Mouse (Mus musculus) intestine, embryonic 16.5 days (tissue): ENCODE measurements around the gene Fen1. TPM values are rescaled to one million over a fixed set of nuclear protein-coding genes. Genes with fewer than 3 reads are reported as not detected.

Experiments used
- ATAC-seq: fragments of 200-750 bp; cut with Nextera tagmentation; 2 replicates; pipeline ENCODE4 v1.8.0; 2017; ENCODE audit warnings: moderate TSS enrichment, moderate library complexity
- H3K27ac ChIP-seq: fragments of 300-500 bp; sonication (generic); 2 replicates; pipeline ENCODE4 v1.5.1; 2014; ENCODE audit warnings: mild to moderate bottlenecking, low read length
- H3K27me3 ChIP-seq: fragments of 300-500 bp; sonication (generic); replicated peaks from 2 replicates; pipeline ENCODE4 v1.6.1; 2014; ENCODE audit warnings: low read length, control low read depth, mixed read lengths; ENCODE audit not compliant: control insufficient read depth, insufficient read depth
- H3K36me3 ChIP-seq: fragments of 300-500 bp; sonication (generic); 2 replicates; pipeline ENCODE4 v1.6.1; 2014; ENCODE audit warnings: low read length, control low read depth; ENCODE audit not compliant: control insufficient read depth, insufficient read depth
- H3K4me1 ChIP-seq: fragments of 300-500 bp; sonication (generic); 2 replicates; pipeline ENCODE4 v1.6.1; 2014; ENCODE audit warnings: low read length, control low read depth, mixed read lengths; ENCODE audit not compliant: control insufficient read depth, insufficient read depth
- H3K4me2 ChIP-seq: fragments of 300-500 bp; sonication (generic); 2 replicates; pipeline ENCODE4 v1.6.1; 2014; ENCODE audit warnings: low read depth, low read length, control low read depth
- H3K4me3 ChIP-seq: fragments of 300-500 bp; sonication (generic); 2 replicates; pipeline ENCODE4 v1.5.1; 2014; ENCODE audit warnings: mild to moderate bottlenecking, low read length
- H3K9ac ChIP-seq: fragments of 300-500 bp; sonication (generic); 2 replicates; pipeline ENCODE4 v1.6.1; 2014; ENCODE audit warnings: low read depth, low read length
- H3K9me3 ChIP-seq: fragments of 300-500 bp; sonication (generic); 2 replicates; pipeline ENCODE4 v1.6.1; 2016; ENCODE audit warnings: low read length, control low read depth; ENCODE audit not compliant: control insufficient read depth
- WGBS: fragments of 180-500 bp; shearing (Covaris S2); extraction: QIAGEN DNeasy Blood & Tissue Kit; methylation state at CpG from one replicate; pipeline ENCODE4 v1.1.7; 2014; 5-methylcytosine and 5-hydroxymethylcytosine counted together
- polyA plus RNA-seq: library from polyadenylated mRNA; unstranded; fragments of >200 nt; fragmentation: Nextera tagmentation; extraction: Ambion mirVana; gene quantifications from 2 replicates; pipeline ENCODE4 v1.2.1, GENCODE M21; 2015

Fen1 gene
- polyA plus RNA-seq, 1 experiment from 2014 or later = 87.8 TPM

DNA sequence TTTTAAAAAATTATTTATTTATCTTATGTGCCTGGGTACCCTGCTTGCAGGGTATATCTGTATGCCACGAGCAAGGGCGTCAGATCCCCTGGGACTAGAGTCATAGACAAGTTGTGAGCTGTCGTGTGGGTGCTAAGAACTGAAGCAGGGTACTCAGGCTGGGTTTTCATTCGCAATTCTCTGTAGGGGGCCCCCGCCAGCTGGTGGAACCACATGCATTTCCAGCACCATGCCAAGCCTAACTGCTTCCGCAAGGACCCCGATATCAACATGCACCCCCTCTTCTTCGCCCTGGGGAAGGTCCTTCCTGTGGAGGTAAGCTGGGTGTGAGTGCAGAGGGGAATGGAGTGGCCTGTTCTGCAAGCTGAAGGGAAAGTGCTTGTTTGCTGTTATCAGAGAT, 17.4 kb downstream of the Fen1 start:
- Histone ChIP-seq H3K36me3 (peaks cover 34% of the 10 kb centered on the region), H3K9me3 (no peaks in the 10 kb centered on the region), H3K4me2 (no peak overlapping the region), H3K4me3 (no peak overlapping the region), H3K27me3 (no peaks in the 10 kb centered on the region), H3K27ac (no peak overlapping the region), H3K4me1 (peaks cover 14% of the 10 kb centered on the region), H3K9ac (no peak overlapping the region)
- 91% methylated on average over 8 of the region's 8 CpGs for WGBS
- ATAC-seq = no peak

DNA sequence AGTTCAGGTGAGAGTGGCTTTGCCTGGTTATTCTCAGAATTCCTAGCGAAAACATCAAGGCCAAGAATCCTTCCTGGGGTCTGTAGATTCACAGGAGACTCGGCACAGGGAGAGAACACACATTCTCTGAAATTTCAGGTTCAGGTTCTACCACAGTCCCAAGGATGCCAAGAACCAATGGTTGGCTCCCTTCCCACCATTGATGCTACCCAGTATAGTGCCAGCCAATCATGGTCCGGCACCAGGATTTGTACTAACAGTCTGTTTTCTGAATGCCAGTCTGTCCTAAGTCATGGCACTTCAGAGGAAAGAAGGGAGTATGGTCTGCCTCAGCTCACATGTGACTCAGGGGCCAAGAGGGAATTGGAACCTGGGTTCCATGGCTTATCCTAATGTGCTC, 18.1 kb downstream of the Fen1 start:
- Histone ChIP-seq H3K4me3 (no peak overlapping the region), H3K27ac (no peak overlapping the region), H3K4me2 (no peak overlapping the region), H3K9ac (no peak overlapping the region), H3K27me3 (no peaks in the 10 kb centered on the region), H3K4me1 (peaks cover 11% of the 10 kb centered on the region), H3K9me3 (no peaks in the 10 kb centered on the region), H3K36me3 (peaks cover 34% of the 10 kb centered on the region)
- WGBS = 84% methylated on average over 3 of the region's 3 CpGs
- ATAC-seq = no peak

DNA sequence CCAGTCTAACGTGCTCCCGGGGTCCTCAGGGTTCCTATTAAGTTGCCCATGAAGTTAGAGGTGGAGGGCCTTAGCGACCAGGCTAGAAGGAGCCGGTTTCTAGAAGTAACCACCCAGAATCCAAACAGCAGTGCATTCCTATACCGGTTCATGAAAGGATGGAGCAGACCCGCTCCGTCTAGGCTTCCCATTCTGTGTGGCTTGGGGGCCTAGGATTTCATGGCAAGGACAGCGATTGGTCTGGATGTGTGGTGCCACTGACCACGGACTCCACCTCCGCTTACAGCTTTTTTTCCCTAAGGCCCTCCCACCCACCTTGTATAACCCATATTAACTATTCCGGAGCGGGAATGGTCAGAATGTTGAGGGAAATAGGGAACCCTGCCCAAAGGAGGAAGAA, 19.9 kb downstream of the Fen1 start:
- peaks cover 6% of the 10 kb centered on the region for H3K4me1 ChIP-seq
- H3K9me3 ChIP-seq = no peaks in the 10 kb centered on the region
- peak overlapping the region; percentile 70 for H3K4me2 ChIP-seq
- H3K27ac ChIP-seq = peak overlapping the region; percentile 91
- peak overlapping the region; percentile 86 for H3K4me3 ChIP-seq
- peak; percentile 60 for ATAC-seq
- 4% methylated on average over 12 of the region's 12 CpGs for WGBS
- H3K36me3 ChIP-seq = peaks cover 29% of the 10 kb centered on the region
- H3K27me3 ChIP-seq = no peaks in the 10 kb centered on the region
- peak overlapping the region; percentile 95 for H3K9ac ChIP-seq

DNA sequence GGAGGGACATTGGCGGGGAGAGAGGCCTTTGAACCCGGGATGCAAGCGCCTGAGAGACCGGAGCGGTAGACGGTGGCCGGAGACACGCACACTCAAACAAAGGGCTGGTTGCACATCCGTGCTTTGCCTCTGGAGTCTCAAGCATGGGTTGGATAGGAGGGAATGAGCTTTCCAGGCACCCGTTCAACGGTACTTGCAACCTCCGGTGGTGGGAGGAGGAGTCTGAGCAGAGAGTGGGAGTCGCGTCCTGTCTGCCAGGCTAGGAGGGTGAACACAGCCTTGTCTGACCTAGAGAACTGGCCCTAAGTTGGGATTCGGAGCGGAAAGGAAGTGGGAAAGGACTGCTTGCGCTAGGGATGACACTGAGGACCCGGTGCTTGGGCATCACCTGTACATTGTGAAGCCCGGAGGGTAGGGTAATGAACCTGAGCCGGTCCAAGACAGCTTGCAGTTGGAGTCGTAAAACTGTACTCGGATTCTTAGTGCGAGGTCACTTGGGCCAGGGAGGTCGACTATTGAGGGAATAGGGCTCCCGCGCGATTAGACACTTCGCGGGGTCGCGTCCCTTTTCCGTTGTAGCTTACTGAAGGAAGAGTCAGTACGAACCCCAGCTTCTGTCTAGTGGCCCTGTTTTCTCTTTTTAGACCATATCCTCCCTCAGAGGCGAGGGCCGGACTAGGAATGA, 20.5 kb downstream of the Fen1 start:
- peaks cover 23% of the 10 kb centered on the region; the same call in 1 of the 2 replicates for H3K36me3 ChIP-seq
- H3K4me3 ChIP-seq = peak overlapping the region; percentile 86
- peak overlapping the region; percentile 70 for H3K4me2 ChIP-seq
- no peaks in the 10 kb centered on the region for H3K27me3 ChIP-seq
- under 1% methylated on average over 35 of the region's 35 CpGs for WGBS
- peak; percentile 68 for ATAC-seq
- peaks cover 6% of the 10 kb centered on the region for H3K4me1 ChIP-seq
- H3K27ac ChIP-seq = peak overlapping the region; percentile 91
- no peaks in the 10 kb centered on the region for H3K9me3 ChIP-seq
- peak overlapping the region; percentile 95 for H3K9ac ChIP-seq

DNA sequence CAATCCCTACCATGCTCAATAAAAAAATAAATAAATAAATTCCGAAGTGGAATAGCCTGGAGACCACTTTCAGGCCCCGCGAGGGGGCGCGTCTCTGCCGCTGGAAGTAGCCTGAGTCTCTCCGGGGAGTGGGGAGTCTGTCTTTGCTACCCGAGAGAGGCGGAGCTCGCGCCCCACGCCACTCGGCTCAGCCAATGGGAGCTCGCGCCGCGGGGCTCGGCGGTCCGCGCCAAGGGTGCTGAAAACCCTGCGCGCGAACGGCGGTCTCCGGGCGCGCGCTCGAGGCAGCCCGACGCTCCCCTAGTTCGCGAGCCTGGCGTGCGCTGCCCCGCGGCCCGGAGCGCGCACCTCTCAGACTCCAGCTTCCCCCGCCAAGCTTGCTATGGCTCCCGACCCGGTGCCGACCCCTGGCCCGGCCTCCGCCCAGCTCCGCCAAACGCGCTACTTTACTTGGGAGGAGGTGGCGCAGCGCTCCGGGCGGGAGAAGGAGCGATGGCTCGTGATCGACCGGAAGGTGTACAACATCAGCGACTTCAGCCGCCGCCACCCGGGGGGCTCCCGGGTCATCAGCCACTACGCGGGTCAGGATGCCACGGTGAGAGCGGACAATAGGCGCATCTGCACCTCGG, 21.2 kb downstream of the Fen1 start, which contains the start of gene Fads1:
TSS of gene Fads1 (plus strand) at position 219 of the 629 bp plus-strand sequence.
- Histone ChIP-seq H3K4me1 (peaks cover 6% of the 10 kb centered on the region), H3K4me2 (peak within 1 kb of the TSS; percentile 70), H3K9ac (peak within 1 kb of the TSS; percentile 95), H3K27ac (peak within 1 kb of the TSS; percentile 91), H3K4me3 (peak within 1 kb of the TSS; percentile 86), H3K36me3 (peaks cover 17% of the 10 kb centered on the region; the same call in 1 of the 2 replicates), H3K27me3 (no peaks in the 10 kb centered on the region), H3K9me3 (no peaks in the 10 kb centered on the region)
- peak; percentile 96 for ATAC-seq
- under 1% methylated on average over 69 of the region's 70 CpGs for WGBS

DNA sequence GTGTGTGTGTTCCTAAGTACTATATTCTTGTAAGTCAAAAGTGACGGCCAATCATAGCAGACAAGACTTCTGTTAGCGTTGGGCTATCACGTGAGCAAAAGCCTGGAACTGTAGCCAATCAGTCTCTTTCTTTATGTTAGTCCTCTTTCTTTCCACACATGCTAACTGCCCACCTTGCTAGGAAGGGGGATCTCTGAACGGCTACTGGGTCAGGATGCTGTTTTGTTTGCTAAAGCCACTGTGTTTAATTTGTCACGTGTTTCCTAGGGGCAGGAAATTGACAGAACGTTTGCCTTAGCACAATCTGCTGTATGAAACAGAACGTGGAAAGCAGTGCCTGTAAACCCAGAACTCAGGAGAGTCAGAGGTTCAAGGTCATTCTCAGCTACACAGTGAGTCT, 21.8 kb downstream of the Fen1 start:
- Histone ChIP-seq H3K4me2 (peak overlapping the region; percentile 70), H3K9ac (peak overlapping the region; percentile 95), H3K36me3 (peaks cover 14% of the 10 kb centered on the region; the same call in 1 of the 2 replicates), H3K27me3 (no peaks in the 10 kb centered on the region), H3K4me3 (peak overlapping the region; percentile 86), H3K9me3 (no peaks in the 10 kb centered on the region), H3K27ac (peak overlapping the region; percentile 1; the same call in 1 of the 2 replicates), H3K4me1 (peaks cover 6% of the 10 kb centered on the region)
- 33% methylated on average over 7 of the region's 7 CpGs for WGBS
- no peak for ATAC-seq

DNA sequence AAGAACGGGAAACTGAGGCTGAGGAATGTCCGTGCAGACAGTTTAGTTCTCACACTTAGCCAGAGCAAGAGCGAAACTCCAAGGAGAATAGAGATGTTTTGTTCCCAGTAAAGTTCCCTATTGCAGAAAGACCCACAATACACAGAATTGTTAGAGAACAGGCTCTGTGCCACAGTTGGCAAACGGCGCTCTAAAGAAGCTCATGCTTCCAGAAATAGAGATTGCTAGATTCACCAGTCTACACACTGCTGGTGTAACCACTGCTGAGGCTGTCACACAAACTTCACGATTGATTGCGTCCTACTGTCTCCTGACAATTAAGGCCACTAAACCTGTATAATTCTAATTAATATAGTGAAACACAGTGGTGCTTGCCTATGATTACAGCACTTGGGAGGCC, 22.7 kb downstream of the Fen1 start:
- Histone ChIP-seq H3K27me3 (no peaks in the 10 kb centered on the region), H3K9me3 (no peaks in the 10 kb centered on the region), H3K4me2 (no peak overlapping the region), H3K4me1 (peaks cover 6% of the 10 kb centered on the region), H3K4me3 (no peak overlapping the region), H3K27ac (no peak overlapping the region), H3K36me3 (peaks cover 8% of the 10 kb centered on the region; the same call in 1 of the 2 replicates), H3K9ac (no peak overlapping the region)
- WGBS = 90% methylated on average over 7 of the region's 7 CpGs
- ATAC-seq = no peak

DNA sequence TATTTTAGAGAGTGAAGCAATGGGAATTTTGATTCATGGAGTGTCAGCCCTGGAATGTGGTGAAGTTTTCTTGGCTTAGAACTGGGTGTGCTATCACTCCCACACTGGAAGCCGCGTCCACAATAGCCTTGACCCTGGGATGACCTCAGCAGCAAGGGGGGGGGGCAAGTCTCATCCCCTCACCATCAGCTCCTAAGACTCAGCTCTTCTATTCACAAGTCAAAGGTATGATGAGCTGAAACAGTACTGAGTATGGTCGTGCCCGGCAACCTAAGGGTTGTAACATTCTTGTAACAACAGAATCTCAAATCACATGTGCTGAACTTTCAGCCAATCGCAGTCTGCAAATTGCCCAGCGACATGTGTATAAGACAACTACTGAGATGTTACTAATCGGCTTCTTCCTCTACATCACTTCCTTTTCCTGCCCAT, 27.0 kb downstream of the Fen1 start:
- Histone ChIP-seq H3K27ac (no peak overlapping the region), H3K27me3 (no peaks in the 10 kb centered on the region), H3K9ac (no peak overlapping the region), H3K36me3 (no peaks in the 10 kb centered on the region), H3K4me1 (no peaks in the 10 kb centered on the region), H3K4me2 (no peak overlapping the region), H3K9me3 (no peaks in the 10 kb centered on the region), H3K4me3 (no peak overlapping the region)
- no peak for ATAC-seq
- 54% methylated on average over 7 of the region's 7 CpGs for WGBS

DNA sequence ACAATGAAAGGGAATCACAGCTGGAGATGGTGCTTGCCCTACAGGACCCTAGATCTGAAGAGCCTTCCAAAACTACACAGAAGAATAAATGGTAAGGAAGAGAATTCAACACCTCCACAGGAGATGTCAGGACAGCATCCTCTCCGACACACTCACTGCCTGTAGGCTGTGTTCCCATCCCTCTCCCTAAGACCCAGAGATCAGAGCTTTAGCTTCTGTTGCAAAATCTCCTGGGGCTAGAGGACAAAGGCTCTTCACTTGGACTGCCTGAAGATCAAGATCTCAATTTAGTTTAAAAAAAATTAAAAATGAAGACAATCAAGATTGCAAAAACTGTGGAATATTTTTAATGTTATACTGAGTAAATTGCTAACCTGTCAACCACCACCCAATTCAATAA, 27.5 kb downstream of the Fen1 start:
- no peak overlapping the region for H3K27ac ChIP-seq
- no peak for ATAC-seq
- H3K27me3 ChIP-seq = no peaks in the 10 kb centered on the region
- no peaks in the 10 kb centered on the region for H3K36me3 ChIP-seq
- H3K9me3 ChIP-seq = no peaks in the 10 kb centered on the region
- no peaks in the 10 kb centered on the region for H3K4me1 ChIP-seq
- no peak overlapping the region for H3K9ac ChIP-seq
- no peak overlapping the region for H3K4me2 ChIP-seq
- WGBS = 82% methylated on average over 1 of the region's 1 CpGs
- no peak overlapping the region for H3K4me3 ChIP-seq
